Mouse (Mus musculus) megakaryocyte-erythroid progenitor cell, adult 5-6 weeks (primary cell): Measurements from ENCODE around the gene Olfr1461. TPM values are rescaled to one million over a fixed set of nuclear protein-coding genes. Genes with fewer than 3 reads are reported as not detected.

Experiments
- ATAC-seq: replicated peaks from 2 replicates; pipeline ENCODE4 v1.8.0; 2016; ENCODE audit warnings: mild to moderate bottlenecking, inconsistent platforms; ENCODE audit not compliant: severe bottlenecking, poor library complexity, low FRiP score, low TSS enrichment
- total RNA-seq, 2 experiments: library from RNA; stranded (forward) in 1 of 2; stranded (reverse) in 1 of 2; fragments of 200-1000, 215-1000 nt in 1 of 2; fragments of >200 nt in 1 of 2; fragmentation: Nextera tagmentation in 1 of 2; gene quantifications; 2 replicates each; pipeline ENCODE4 v1.2.3; 2014 to 2017

The Olfr1461 gene
- total RNA-seq (2014; fragmentation: Nextera tagmentation) (not detected in 2 replicates), total RNA-seq (2017) (not detected in 2 replicates)

DNA sequence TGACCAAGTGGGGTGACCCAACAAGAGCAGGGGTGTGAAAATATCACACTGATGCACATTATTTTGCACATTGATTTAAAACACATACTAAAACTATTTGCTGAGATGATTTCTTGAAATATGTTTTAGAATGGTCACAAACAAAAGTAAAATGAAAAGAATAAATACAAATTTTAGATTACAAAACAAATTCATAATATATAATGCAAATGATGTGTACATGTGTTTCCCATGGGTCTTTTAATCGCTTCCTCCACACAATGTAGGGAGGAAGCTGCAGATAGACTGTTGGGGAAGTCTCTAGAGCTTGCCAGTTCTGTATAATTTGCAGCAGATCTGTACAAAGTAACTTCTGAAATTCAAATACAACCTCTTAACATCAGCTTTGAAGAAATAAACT lies at the start of gene Olfr1461:
Olfr1461 (plus strand) TSS at position 301 of the 400 bp plus-strand sequence.
- no peak for ATAC-seq

DNA sequence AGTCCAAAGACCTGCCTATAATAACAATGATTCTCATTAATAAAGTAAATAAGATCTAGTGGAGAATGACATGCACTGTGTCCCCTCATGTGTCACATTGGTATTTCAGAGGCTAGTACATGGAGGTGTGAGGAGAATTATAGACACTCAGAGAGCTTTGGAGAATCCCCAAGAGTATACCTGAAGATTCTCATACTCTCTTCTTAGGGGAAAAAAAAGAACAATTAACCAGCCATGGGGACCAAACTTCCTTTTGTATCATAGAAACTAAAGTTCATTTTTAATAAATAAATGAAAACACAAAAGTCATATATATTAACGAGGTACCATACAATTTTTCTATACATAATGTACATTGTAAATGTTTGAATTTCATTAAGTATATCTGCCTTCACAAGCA lies 13.4 kb upstream of the Olfr1461 start, which contains the start of gene Olfr1459:
Olfr1459 (minus strand) TSS at position 101 of the 400 bp plus-strand sequence.
- ATAC-seq: no peak

DNA sequence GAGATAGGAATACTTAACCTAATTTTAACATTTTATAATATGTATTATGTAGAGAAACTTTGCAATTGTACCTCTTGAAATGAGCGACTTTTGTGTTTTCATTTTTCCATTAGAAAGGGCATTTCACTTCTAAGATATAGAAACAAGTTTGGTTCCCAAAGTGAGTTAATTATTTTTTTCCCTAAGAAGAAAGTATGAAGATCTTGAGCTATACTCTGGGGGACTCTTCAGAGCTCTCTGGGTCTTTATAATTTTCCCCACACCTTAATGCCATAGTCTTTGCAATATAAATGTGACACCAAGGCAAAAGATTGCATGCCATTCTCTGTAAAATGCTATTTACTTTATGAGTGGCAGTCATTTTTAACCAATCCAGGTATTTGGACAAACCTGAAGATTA lies 22.6 kb downstream of the Olfr1461 start, which contains the start of gene Olfr1462:
Olfr1462 (plus strand) TSS at position 301 of the 400 bp plus-strand sequence.
- no peak for ATAC-seq

Other genes starting within 250 kb of the Olfr1461 start
- gene Olfr1448, start 238.6 kb upstream of the Olfr1461 start, total RNA-seq (2014; fragmentation: Nextera tagmentation): not detected in 2 replicates
- not detected in 2 replicates for gene Olfr1448, start 238.6 kb upstream of the Olfr1461 start, total RNA-seq (2017)
- not detected in 2 replicates for gene Olfr1449, start 232.2 kb upstream of the Olfr1461 start, total RNA-seq (2014; fragmentation: Nextera tagmentation)
- not detected in 2 replicates for gene Olfr1449, start 232.2 kb upstream of the Olfr1461 start, total RNA-seq (2017)
- not detected in 2 replicates for gene Olfr1450, start 212.7 kb upstream of the Olfr1461 start, total RNA-seq (2014; fragmentation: Nextera tagmentation)
- gene Olfr1450, start 212.7 kb upstream of the Olfr1461 start, total RNA-seq (2017): not detected in 2 replicates
- gene Olfr1451, start 168.0 kb upstream of the Olfr1461 start, total RNA-seq (2014; fragmentation: Nextera tagmentation): not detected in 2 replicates
- not detected in 2 replicates for gene Olfr1451, start 168.0 kb upstream of the Olfr1461 start, total RNA-seq (2017)
- gene Olfr1453, start 134.7 kb upstream of the Olfr1461 start, total RNA-seq (2014; fragmentation: Nextera tagmentation): not detected in 2 replicates
- gene Olfr1453, start 134.7 kb upstream of the Olfr1461 start, total RNA-seq (2017): not detected in 2 replicates
- not detected in 2 replicates for gene Olfr1454, start 102.4 kb upstream of the Olfr1461 start, total RNA-seq (2014; fragmentation: Nextera tagmentation)
- not detected in 2 replicates for gene Olfr1454, start 102.4 kb upstream of the Olfr1461 start, total RNA-seq (2017)
- not detected in 2 replicates for gene Olfr1457, start 65.1 kb upstream of the Olfr1461 start, total RNA-seq (2014; fragmentation: Nextera tagmentation)
- gene Olfr1457, start 65.1 kb upstream of the Olfr1461 start, total RNA-seq (2017): not detected in 2 replicates
- gene Olfr1458, start 56.2 kb upstream of the Olfr1461 start, total RNA-seq (2014; fragmentation: Nextera tagmentation): not detected in 2 replicates
- gene Olfr1458, start 56.2 kb upstream of the Olfr1461 start, total RNA-seq (2017): not detected in 2 replicates
- gene Olfr1459, start 13.5 kb upstream of the Olfr1461 start, total RNA-seq (2014; fragmentation: Nextera tagmentation): not detected in 2 replicates
- not detected in 2 replicates for gene Olfr1459, start 13.5 kb upstream of the Olfr1461 start, total RNA-seq (2017)
- gene Olfr1462, start 22.7 kb downstream of the Olfr1461 start, total RNA-seq (2014; fragmentation: Nextera tagmentation): not detected in 2 replicates
- gene Olfr1462, start 22.7 kb downstream of the Olfr1461 start, total RNA-seq (2017): not detected in 2 replicates
- gene Olfr1463, start 68.3 kb downstream of the Olfr1461 start, total RNA-seq (2014; fragmentation: Nextera tagmentation): not detected in 2 replicates
- not detected in 2 replicates for gene Olfr1463, start 68.3 kb downstream of the Olfr1461 start, total RNA-seq (2017)
- gene Olfr1465, start 152.5 kb downstream of the Olfr1461 start, total RNA-seq (2014; fragmentation: Nextera tagmentation): not detected in 2 replicates
- gene Olfr1465, start 152.5 kb downstream of the Olfr1461 start, total RNA-seq (2017): not detected in 2 replicates
- not detected in 2 replicates for gene Olfr1466, start 175.9 kb downstream of the Olfr1461 start, total RNA-seq (2014; fragmentation: Nextera tagmentation)
- not detected in 2 replicates for gene Olfr1466, start 175.9 kb downstream of the Olfr1461 start, total RNA-seq (2017)
- not detected in 2 replicates for gene Olfr1467, start 199.2 kb downstream of the Olfr1461 start, total RNA-seq (2014; fragmentation: Nextera tagmentation)
- not detected in 2 replicates for gene Olfr1467, start 199.2 kb downstream of the Olfr1461 start, total RNA-seq (2017)
- gene Olfr1469, start 244.8 kb downstream of the Olfr1461 start, total RNA-seq (2014; fragmentation: Nextera tagmentation): not detected in 2 replicates
- not detected in 2 replicates for gene Olfr1469, start 244.8 kb downstream of the Olfr1461 start, total RNA-seq (2017)